Mouse (Mus musculus) lung, adult 2 months (tissue): ENCODE results near the gene Tpd52l1.

ENCODE experiments used
- CTCF ChIP-seq: fragments of 200-500 bp; IDR thresholded peaks from 2 replicates; pipeline ENCODE4 v1.5.1; 2011; ENCODE audit warnings: mild to moderate bottlenecking, low read length, control low read depth; ENCODE audit not compliant: insufficient read depth
- POLR2A ChIP-seq: fragments of 200-500 bp; IDR thresholded peaks from 2 replicates; pipeline ENCODE4 v1.6.1; 2011; ENCODE audit warnings: low read depth, mild to moderate bottlenecking, control low read depth, low read length, borderline replicate concordance; ENCODE audit errors: extremely low read depth

GRCm38 (mm10) chr10:31463044-31463443 is 17.3 kb upstream of the Tpd52l1 start:
- TF ChIP-seq POLR2A (no peak), CTCF (no peak)
